ENCODE assay signal across 15 mouse cellular contexts in the genomic region with DNA sequence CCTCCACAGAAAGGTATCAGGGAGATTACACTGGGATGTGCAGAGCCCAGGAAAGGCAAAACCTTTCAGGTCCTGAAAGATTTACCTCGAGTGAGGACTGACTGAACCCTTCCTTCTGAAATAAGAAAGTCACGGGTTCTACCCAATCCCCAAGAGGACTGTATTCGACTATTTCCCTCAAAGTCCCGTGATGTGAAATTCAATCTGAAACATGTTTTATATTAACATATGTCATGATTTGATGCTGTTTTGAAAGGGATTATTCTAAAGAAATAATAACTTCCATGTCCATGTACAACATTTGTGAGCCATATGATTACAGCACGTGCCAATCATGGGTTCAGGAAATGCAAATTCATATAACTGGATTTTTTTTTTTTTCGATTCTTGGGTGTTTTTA.
"Had no signal": no experiment of that assay in that cellular context is flagged by ENCODE, and none has a peak within 500 bp of the region (broad histone marks: within the 10 kb centered on the region; RNA-seq: fewer than 3 reads in every experiment).

No protein-coding gene starts in this region.

- H3K4me3 ChIP-seq: kidney, embryonic 15.5 days; liver, embryonic 13.5 days had no signal

- ATAC-seq: intestine, postnatal 0 days had no signal

- H3K27me3 ChIP-seq: kidney, embryonic 15.5 days; liver, embryonic 13.5 days had no signal

- H3K4me2 ChIP-seq: kidney, embryonic 15.5 days; liver, embryonic 13.5 days; midbrain, embryonic 11.5 days had no signal

- H3K9me3 ChIP-seq: kidney, embryonic 15.5 days; liver, embryonic 13.5 days had no signal

- H3K9ac ChIP-seq: kidney, embryonic 15.5 days; liver, embryonic 13.5 days had no signal

- H3K27ac ChIP-seq: kidney, embryonic 15.5 days; liver, embryonic 13.5 days; stomach, postnatal 0 days had no signal

- DNase-seq: kidney, adult 2 months; kidney, postnatal 10 days; kidney, postnatal 36 days; liver, embryonic 13.5 days; lung, adult 2 months; lung, postnatal 14 days; midbrain, embryonic 14.5 days; right cerebral cortex, postnatal 14 days; right cerebral cortex, postnatal 4 days; thymus, adult 2 months; thymus, postnatal 14 days had no signal

- H3K36me3 ChIP-seq: kidney, embryonic 15.5 days; liver, embryonic 13.5 days had no signal
